In the genomic region with DNA sequence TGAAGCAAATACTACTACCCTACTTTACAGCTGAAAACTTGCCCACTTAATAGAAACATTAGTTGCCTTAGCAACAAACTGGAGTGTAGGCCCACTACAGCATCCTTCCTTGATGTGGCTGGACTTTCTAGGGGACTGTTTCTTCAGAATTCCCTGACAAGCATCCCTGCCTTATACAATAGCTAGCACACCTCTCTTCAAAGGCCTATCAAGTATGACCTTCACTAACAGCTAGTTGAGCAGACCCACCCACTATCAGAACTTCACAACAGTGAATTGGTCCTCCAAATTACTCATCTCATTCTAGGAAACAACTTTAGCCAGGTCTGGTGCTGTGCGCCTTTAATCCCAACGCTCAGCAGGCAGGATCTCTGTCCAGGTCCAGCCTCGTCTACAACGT, we compare ENCODE assay signal across 22 mouse cellular contexts. TPM values are rescaled to one million over a fixed set of nuclear protein-coding genes. Genes with fewer than 3 reads are reported as not detected.
DNase-seq lines count a peak whose midpoint lies in the region; ATAC-seq and TF ChIP-seq lines count a peak whose summit lies in the region.
"Had no signal": no experiment of that assay in that cellular context is flagged by ENCODE, and none has a peak within 500 bp of the region (broad histone marks: within the 10 kb centered on the region; RNA-seq: fewer than 3 reads in every experiment).

No protein-coding gene starts in this region.

- peaks cover 2% of the 10 kb centered on the region for H3K4me1 ChIP-seq in ES-Bruce4 (ENCODE audit: control insufficient read depth, insufficient read depth, low read length)
- H3K4me1 ChIP-seq in liver, embryonic 11.5 days (replicated peaks; ENCODE audit: control insufficient read depth, insufficient read depth, low read length) = no peaks in the 10 kb centered on the region
- H3K4me1 ChIP-seq in hindbrain, embryonic 16.5 days (ENCODE audit: control insufficient read depth, insufficient read depth, low read depth, low read length) = no peaks in the 10 kb centered on the region
- H3K4me1 ChIP-seq: embryonic facial prominence, embryonic 10.5 days; embryonic facial prominence, embryonic 12.5 days; forebrain, embryonic 13.5 days; forebrain, embryonic 15.5 days had no signal

- no peak for ATAC-seq in liver, embryonic 11.5 days (replicated peaks; ENCODE audit: low FRiP score)
- ATAC-seq in hindbrain, embryonic 16.5 days = no peak
- ATAC-seq: activated CD4-positive, CD25-positive, alpha-beta regulatory T cell, adult 4 months; forebrain, embryonic 13.5 days; forebrain, embryonic 15.5 days; forebrain, postnatal 0 days; Patski had no signal

- no peaks in the 10 kb centered on the region for H3K9me3 ChIP-seq in ES-Bruce4 (replicated peaks; ENCODE audit: control insufficient read depth, insufficient read depth, low read length, poor library complexity, severe bottlenecking)
- no peaks in the 10 kb centered on the region for H3K9me3 ChIP-seq in liver, embryonic 11.5 days (ENCODE audit: control insufficient read depth, low read length)
- no peaks in the 10 kb centered on the region for H3K9me3 ChIP-seq in hindbrain, embryonic 16.5 days (ENCODE audit: control insufficient read depth, low read length)
- H3K9me3 ChIP-seq: embryonic facial prominence, embryonic 10.5 days; embryonic facial prominence, embryonic 12.5 days; forebrain, embryonic 13.5 days; forebrain, embryonic 15.5 days; G1E had no signal

- peak overlapping the region; percentile 47; the same call in 1 of the 2 replicates for H3K27ac ChIP-seq in ES-Bruce4 (ENCODE audit: insufficient read depth, low read length)
- no peak overlapping the region for H3K27ac ChIP-seq in liver, embryonic 11.5 days (ENCODE audit: low read depth, low read length)
- no peak overlapping the region for H3K27ac ChIP-seq in hindbrain, embryonic 16.5 days (ENCODE audit: low read depth, low read length)
- H3K27ac ChIP-seq: embryonic facial prominence, embryonic 10.5 days; embryonic facial prominence, embryonic 12.5 days; forebrain, embryonic 13.5 days; forebrain, embryonic 15.5 days had no signal

- TF ChIP-seq CTCF in ES-Bruce4 (IDR thresholded peaks at IDR 0.05; ENCODE audit: low read depth, low read length) = no peak

- H3K4me2 ChIP-seq in liver, embryonic 11.5 days = no peak overlapping the region
- H3K4me2 ChIP-seq in hindbrain, embryonic 16.5 days (ENCODE audit: low read length) = no peak overlapping the region
- H3K4me2 ChIP-seq: embryonic facial prominence, embryonic 12.5 days; forebrain, embryonic 13.5 days; forebrain, embryonic 15.5 days had no signal

- H3K9ac ChIP-seq in ES-Bruce4 (ENCODE audit: low read depth, poor library complexity, severe bottlenecking) = no peak overlapping the region
- no peak overlapping the region for H3K9ac ChIP-seq in liver, embryonic 11.5 days (ENCODE audit: low read depth, low read length)
- H3K9ac ChIP-seq in hindbrain, embryonic 16.5 days (ENCODE audit: low read depth, low read length) = no peak overlapping the region
- H3K9ac ChIP-seq: embryonic facial prominence, embryonic 12.5 days; forebrain, embryonic 13.5 days; forebrain, embryonic 15.5 days; forebrain, postnatal 0 days had no signal

- H3K27me3 ChIP-seq in ES-Bruce4 (ENCODE audit: control insufficient read depth, insufficient read depth, low read length, poor library complexity, severe bottlenecking) = no peaks in the 10 kb centered on the region
- no peaks in the 10 kb centered on the region for H3K27me3 ChIP-seq in liver, embryonic 11.5 days (replicated peaks; ENCODE audit: control insufficient read depth, insufficient read depth, low read length)
- no peaks in the 10 kb centered on the region for H3K27me3 ChIP-seq in hindbrain, embryonic 16.5 days (replicated peaks; ENCODE audit: control insufficient read depth, insufficient read depth, low read length)
- H3K27me3 ChIP-seq: embryonic facial prominence, embryonic 12.5 days; forebrain, embryonic 13.5 days; forebrain, embryonic 15.5 days; Patski had no signal

- TF ChIP-seq POLR2A in ES-Bruce4 (IDR thresholded peaks at IDR 0.05; ENCODE audit: insufficient read depth, low read length) = no peak

- DNase-seq in ES-CJ7 (ENCODE audit: low read depth, low spot score) (peak; percentile 71), R1 (ENCODE audit: low read depth, low spot score) (peak; percentile 47)
- DNase-seq in liver, embryonic 11.5 days (ENCODE audit: low spot score) = no peak
- DNase-seq in yolk sac, embryonic 10.5 days (ENCODE audit: low spot score) = no peak
- DNase-seq: adrenal gland, adult 8-10 months; adrenal gland, postnatal 14 days; adrenal gland, postnatal 36 days; cerebellum, adult 11-12 months; cerebellum, adult 2 months; cerebellum, adult 9-10 months; cerebellum, postnatal 10 days; cerebellum, postnatal 25 days; forebrain, postnatal 0 days had no signal

- H3K4me3 ChIP-seq in ES-Bruce4 (ENCODE audit: low read depth, low read length) = no peak overlapping the region
- H3K4me3 ChIP-seq in liver, embryonic 11.5 days (ENCODE audit: low read depth, low read length) = no peak overlapping the region
- no peak overlapping the region for H3K4me3 ChIP-seq in hindbrain, embryonic 16.5 days (ENCODE audit: low read length)
- H3K4me3 ChIP-seq: embryonic facial prominence, embryonic 10.5 days; embryonic facial prominence, embryonic 12.5 days; forebrain, embryonic 13.5 days; forebrain, embryonic 15.5 days had no signal

- WGBS in liver, embryonic 11.5 days = 86% methylated on average over 4 of the region's 4 CpGs
- 93% methylated on average over 4 of the region's 4 CpGs for WGBS in hindbrain, embryonic 16.5 days

- H3K36me3 ChIP-seq in ES-Bruce4 (ENCODE audit: control insufficient read depth, insufficient read depth, low read length, poor library complexity, severe bottlenecking) = peaks cover 4% of the 10 kb centered on the region; the same call in 1 of the 2 replicates
- peaks cover 7% of the 10 kb centered on the region; the same call in 1 of the 2 replicates for H3K36me3 ChIP-seq in liver, embryonic 11.5 days (ENCODE audit: control insufficient read depth, insufficient read depth, low read length)
- peaks cover 10% of the 10 kb centered on the region for H3K36me3 ChIP-seq in hindbrain, embryonic 16.5 days (ENCODE audit: control insufficient read depth, insufficient read depth, low read length)

- TF ChIP-seq EP300 in ES-Bruce4 (IDR thresholded peaks at IDR 0.05; ENCODE audit: insufficient read depth, low read depth, low read length) = no peak

RNA-seq across cellular contexts. Expression of gene Wdr70, which starts 11.7 kb away (rescaled TPM):
- 65.5 and 69.7 TPM in 2 replicates for polyA plus RNA-seq in ES-Bruce4 (2011; ENCODE audit: insufficient read depth, insufficient read length, low read depth, missing spikeins)
- polyA plus RNA-seq in liver, embryonic 11.5 days (2014; fragmentation: Nextera tagmentation; extraction: Ambion mirVana) = 49.1 and 51.5 TPM in 2 replicates
- polyA plus RNA-seq in hindbrain, embryonic 16.5 days (2015; fragmentation: Nextera tagmentation; extraction: Ambion mirVana) = 71.3 and 75.2 TPM in 2 replicates

RNA-seq across cellular contexts. Expression of gene Nup155, which starts 21.8 kb away (rescaled TPM):
- 96.6 and 107 TPM in 2 replicates for polyA plus RNA-seq in ES-Bruce4 (2011; ENCODE audit: insufficient read depth, insufficient read length, low read depth, missing spikeins)
- 32.1 and 38.5 TPM in 2 replicates for polyA plus RNA-seq in liver, embryonic 11.5 days (2014; fragmentation: Nextera tagmentation; extraction: Ambion mirVana)
- 7.4 and 9.7 TPM in 2 replicates for polyA plus RNA-seq in hindbrain, embryonic 16.5 days (2015; fragmentation: Nextera tagmentation; extraction: Ambion mirVana)

Comparison
In these comparisons a context has a peak if more than half of its experiments do, and no peak if none do; other contexts are left out.
1. DNase-seq: peak in ES-CJ7 (single experiment) and R1 (single experiment); none in liver, embryonic 11.5 days (single experiment) and yolk sac, embryonic 10.5 days (single experiment).